Mouse (Mus musculus): ENCODE data around the gene Phf21a.
A peak's percentile ranks its signal among the peaks of the same experiment; 100 is the strongest.

Phf21a gene

DNA sequence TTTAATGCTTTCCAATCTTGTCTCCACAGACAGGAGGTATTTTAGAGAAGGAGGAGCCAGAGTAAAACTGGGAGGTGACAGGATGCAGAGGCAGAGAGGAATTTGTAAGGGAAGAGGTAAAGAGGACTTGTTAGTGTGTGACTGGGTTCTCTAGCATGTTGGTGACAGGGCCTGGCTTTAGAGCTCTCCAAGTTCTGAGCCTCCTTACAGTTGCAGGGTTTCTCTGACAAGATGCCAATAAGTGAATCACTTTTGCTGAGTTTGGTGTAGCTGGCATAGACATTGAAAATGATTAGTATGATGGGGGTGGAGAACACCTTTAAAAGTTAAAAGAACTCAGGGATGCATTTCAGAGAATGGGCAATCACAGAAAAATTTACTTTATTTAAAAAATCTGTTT, 138.8 kb downstream of the Phf21a start:
- DNase-seq (ENCODE audit: low spot score in 2 of 2): no peak

DNA sequence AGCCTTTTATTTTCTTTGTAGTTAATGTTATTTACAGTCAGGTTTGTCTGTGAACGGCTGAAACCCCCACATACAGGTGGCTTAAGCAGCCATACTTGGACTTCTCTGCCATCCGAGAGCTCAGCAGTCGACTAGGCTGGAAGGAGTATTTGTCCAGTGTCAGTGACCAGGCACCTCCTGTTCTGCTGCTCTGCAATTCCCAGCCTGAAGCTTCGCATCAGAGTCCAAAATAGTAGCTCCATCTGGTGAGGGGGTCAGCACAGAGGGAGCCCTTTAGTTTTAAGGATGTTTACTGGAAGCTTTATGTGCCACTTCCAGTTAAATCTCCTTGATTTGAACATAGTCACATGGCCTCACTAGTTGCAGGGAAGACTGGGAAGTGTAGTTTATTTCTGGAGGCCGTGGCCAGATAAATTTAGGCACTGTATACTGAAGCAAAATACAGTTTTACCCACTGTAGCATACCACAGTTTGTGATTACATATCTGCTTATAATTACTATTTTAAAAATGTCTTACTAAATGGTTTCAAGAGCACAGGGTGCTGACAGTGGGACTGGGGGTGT, 141.9 kb downstream of the Phf21a start:
- no peak for DNase-seq (ENCODE audit: low spot score in 2 of 2)

DNA sequence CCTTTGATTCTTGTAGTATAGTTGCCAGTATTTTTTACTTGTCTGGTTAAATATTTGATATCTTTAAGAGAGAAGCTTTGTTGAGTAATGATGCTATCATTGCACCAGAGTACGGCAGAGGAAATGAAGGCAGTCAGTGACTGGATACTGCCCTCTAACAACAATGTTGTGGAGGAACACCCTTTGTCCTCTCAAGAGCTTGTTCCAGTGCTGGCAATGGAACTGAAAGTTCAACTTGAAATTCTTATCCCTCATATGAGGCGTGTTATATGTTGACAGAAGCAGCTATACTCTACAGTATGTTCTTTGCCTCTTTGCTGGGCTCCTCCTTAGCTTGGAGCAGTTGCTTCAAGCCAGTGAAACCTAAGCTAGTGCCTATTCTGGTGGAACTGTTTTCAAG, 147.4 kb downstream of the Phf21a start:
- no peak for DNase-seq (ENCODE audit: low spot score in 2 of 2)

DNA sequence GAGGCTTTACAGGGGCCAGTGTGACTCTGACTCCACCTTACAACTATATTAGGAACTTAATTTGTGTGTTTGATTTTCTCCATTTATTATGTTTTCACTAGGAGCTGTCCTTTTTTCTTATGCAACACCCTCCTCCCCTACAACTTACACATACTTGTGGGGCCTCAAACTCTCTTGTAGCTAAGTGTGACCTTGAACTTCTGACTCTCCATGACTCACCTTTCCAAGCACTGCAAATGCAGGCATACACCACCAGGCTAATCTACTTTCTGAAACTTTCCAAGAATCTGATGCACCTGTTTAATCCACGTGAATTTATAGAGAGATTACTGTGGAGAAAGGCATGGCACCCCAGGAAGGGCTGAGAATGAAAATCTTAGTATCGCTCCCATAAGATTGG, 147.9 kb downstream of the Phf21a start:
- no peak for DNase-seq (ENCODE audit: low spot score in 2 of 2)

DNA sequence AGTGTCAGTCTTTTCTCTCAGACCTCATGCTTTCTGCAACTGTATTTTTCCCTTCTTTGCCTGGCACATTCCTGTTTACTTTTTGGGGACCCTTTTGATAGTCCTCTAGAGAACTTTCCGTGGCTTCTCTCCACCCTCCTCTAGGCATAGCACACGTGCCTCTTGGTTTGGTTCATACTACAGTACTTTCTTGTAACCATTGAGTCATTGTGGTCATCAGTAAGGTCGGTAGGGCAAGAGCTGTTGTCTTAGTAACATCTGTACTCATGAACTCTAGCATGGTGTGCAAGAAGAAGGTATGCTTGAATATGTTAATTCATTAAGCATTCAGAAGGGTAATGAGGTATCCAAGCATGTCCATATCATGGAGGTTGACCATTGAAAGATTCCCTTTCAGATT, 148.4 kb downstream of the Phf21a start:
- no peak for DNase-seq (ENCODE audit: low spot score in 2 of 2)

DNA sequence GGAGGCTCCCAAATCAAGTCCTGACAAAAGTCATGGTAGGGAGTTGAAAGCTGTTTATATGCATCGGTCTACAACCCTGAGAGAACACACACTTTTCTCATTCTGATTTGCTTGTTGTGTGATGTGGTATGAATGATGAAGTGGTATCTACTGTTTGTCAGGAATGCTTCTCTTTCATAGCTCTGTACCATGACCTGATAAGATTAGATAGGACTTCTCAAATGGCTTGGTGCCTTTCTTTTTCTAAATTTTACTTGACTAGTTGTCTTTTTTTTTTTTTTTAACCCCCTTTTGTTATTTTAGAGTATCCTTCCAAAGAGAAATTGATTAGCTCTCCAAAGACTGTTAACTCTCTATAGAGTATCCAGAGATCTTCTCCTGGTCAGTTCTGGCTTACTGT, 153.2 kb downstream of the Phf21a start:
- no peak for DNase-seq (ENCODE audit: low spot score in 2 of 2)

DNA sequence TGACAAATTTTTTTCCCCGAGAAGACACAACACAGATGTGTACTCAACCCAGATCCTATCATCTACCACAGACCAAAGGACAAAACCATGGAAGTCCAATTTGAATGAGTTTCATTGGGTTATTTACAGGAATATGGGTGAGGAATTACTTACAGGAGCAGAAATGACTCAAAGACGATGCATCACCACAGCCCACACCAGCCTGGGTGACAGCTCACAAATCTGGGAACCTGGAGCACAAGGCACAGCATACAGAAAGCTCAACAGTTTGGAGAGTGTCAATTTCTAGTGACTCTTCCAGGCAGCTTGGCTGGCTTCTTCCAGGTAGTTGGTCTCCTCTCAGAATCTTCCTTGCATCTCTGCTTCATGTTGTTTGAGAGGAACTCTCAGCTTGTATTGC, 154.8 kb downstream of the Phf21a start:
- DNase-seq (ENCODE audit: low spot score in 2 of 2): no peak

DNA sequence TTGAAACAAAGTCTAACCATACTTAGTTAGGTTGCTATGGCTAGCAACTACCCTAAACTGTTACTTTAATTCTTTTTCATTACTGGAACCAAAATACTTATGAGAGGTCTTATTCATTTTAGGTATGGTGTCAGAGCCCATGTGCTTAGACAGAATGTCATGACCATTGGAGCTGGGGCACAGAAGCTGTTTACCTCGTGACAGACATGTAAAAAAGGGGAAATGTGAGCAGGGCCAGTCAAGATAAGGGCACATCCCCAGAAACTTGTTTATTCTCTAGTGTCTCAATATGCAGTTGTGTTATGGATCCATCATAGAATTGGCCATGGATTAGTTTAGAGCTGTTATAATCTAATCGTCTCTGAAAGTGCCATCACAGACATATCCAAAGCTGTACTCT, 157.6 kb downstream of the Phf21a start:
- DNase-seq (ENCODE audit: low spot score in 2 of 2): no peak

DNA sequence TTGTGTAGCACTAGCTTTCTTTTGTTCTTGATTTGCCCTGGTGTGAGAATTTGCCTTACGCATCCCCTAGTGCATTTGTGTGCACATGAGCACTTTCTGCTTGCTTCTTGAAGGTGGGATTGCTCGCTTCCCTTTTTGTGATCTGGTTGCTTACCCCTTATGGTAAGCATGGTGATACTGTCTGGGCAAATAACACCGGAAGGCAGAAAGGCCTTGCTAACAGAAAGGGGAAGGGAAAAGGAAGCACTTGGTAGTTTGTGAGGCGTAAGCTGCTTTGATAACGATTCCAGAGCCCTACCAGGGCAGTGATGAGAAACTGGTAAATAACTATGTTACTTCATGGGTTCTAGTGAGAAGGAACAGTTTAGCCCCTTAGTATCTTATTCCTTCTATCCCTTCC, 160.9 kb downstream of the Phf21a start:
- DNase-seq (ENCODE audit: low spot score in 2 of 2): peak in 1 of 2 experiments; percentile 12

DNA sequence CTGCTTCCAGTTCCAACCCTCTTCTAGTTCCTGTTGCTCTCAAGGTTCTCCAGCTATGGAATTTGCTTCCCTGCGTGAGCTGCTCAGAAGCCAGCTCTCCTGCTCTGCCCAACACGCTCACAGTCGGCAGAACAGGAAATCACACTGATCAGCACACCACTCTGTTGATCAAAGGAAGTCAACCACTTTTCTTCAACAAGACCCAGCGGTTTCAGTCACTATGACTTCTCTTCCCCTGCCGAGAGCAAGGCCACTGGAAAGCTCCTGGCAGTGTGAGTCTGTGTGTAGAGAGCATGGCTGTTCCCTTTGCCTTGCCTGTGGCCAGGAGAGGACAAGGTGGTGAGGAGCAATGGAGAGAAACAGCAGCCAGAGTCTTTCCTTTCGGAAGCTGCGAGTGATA, 163.2 kb downstream of the Phf21a start:
- no peak for DNase-seq (ENCODE audit: low spot score in 2 of 2)

DNA sequence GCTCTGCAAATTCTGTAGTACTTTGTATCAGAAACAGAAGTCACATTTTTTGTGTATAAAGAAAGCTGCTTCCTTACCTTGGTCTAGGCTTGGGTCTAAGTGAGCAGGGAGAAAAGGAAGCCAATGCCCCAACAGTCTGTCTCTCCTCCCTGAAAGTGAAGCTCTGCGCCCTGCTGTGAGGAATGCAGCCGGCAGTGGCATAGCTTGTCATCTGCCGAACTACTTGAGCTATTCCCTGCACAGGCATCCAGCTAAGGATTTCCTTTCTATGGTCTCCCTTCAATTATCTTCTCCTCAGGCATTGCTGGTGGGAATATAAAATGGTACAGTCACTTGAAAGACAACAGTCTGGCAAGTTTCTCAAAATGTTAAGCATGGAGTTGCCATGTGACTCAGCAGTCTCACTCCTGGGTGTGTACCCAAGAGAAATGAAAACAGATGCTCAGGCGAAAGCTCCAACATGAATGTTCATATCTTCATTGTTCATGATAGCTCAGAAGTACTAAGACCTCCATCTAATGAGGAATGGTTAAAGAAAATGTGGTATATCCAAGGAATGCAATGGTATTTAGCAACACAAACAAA, 164.5 kb downstream of the Phf21a start:
- DNase-seq (ENCODE audit: low spot score in 2 of 2): no peak

DNA sequence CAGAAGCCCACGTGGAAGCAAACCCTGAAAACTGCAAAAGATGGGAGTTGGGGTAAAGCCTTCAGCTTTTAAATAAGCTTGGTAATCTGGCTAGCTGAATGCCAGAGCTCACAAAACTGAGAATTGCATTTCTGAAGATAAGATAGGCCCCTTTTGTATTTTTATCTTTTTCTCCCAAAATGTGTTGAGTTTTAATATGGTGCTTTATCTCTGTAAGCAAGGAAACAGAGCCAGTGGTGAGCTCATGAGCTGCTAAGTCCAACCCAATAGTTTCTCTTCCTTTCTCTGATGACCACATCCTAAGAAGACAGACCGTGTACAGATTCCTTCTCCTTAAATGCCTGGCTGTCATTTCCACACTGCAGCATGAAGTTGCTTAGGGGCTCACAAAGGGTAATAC, 167.0 kb downstream of the Phf21a start:
- DNase-seq (ENCODE audit: low spot score in 2 of 2): no peak

DNA sequence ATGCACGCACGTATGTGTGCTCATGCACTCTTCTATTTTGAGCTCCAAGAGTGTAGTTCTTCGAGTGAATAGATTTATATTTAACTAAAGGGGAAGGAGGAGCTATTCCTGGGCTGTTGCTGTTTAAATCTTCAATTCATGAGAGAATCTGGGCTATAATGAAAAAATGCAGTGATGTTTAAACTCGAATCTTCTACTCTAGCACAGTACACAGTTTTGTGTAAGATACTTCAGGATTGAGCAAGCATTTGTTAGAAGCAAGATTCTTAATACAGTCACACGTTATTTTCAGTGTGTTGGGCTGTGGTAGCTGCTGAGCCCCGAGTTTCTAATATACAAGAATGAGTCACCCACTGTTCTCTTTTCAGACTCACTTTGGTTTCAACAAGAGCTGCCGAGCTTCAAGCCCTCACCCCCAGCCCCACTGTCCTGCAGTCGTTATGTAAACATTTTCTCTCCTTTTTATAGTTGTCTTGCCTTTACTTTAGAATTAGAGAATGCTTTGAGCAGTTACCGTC, 173.2 kb downstream of the Phf21a start:
- DNase-seq (ENCODE audit: low spot score in 2 of 2): no peak

DNA sequence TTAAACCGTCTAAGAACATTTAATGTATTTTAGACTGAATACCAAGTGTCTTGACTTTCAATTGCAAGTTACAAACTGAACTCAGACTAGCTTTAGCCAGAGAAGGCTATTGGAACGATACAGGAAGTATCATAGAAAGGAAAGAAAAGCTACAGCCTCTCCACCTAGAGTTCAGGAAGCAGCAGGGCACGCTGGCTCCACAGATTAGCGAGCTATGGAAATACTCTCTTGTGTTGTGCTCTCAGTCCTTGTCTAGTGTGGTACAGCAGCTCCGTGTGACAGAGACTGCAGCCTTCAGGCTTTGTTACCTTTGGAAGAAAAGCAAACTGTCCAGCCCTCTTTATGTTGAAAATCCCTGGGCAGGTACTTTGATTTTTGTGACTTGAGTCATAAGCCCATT, 176.3 kb downstream of the Phf21a start:
- no peak for DNase-seq (ENCODE audit: low spot score in 2 of 2)

DNA sequence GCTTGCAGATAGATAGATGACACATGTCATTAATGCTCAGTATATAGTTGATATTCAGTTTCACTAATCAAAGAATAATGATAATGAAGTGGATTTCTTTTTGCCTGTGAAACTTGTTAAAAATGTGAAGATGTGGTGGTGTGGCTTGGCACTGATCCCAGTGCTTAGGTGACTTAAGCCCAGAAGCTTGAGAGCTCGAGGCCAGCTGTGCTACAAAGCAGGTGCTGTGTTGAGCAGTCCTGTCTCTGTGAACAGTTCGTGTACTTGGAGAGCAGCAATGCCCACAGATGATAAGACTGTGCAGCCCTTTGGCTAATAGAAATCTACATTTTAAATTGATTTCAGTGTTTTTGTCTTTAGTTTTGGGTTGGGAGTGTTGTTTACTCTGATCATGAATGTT, 179.6 kb downstream of the Phf21a start:
- DNase-seq (ENCODE audit: low spot score in 2 of 2): no peak

DNA sequence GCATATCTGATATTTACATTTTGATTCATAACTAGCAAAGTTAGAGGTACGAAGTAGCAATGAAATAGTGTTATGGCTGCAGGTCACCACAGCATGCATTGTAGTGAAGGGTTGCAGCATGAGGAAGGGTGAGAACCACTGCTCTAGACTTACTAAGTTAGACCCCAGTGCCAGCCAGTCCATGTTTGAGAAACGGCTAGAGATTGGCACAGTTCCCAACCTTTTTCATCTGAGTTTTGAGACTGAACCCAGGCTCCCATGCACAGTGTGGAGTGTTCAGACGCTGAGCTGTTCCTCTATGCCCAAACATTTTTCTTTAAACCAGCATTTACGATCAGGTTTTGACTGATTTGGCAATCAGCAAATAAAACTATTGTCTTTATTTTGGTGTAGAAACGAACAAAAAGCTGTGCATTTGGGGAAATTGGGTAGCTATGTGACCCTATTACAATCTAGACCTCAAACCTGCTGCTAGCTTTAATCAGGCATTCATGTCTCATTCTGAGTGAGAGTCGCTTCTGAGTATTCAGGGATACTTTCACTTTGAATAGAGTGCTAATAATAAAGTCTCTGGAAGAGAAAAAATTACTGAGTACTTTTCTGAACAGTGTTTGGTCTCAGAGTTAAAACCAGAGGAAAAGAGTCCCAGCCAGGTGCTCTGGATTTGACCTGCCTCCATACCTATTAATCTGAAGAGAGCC, 180.3 kb downstream of the Phf21a start:
- DNase-seq (ENCODE audit: low spot score in 2 of 2): no peak

DNA sequence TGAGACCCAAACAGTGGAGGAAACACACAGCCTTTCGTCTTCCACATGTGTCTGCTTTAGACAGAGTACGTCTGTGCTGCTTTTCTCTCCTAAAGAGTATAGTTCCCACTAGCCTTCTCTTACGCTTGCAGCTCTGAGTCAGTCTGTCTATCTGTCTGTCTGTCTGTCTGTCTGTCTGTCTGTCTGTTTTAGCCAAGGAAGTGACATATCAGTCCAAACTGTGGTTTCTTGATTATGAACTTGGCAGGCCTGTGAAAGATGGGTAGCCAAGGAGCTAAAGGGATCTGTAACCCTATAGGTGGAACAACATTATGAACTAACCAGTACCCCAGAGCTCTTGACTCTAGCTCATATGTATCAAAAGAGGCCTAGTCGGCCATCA, 180.9 kb downstream of the Phf21a start:
- no peak for DNase-seq (ENCODE audit: low spot score in 2 of 2)

DNA sequence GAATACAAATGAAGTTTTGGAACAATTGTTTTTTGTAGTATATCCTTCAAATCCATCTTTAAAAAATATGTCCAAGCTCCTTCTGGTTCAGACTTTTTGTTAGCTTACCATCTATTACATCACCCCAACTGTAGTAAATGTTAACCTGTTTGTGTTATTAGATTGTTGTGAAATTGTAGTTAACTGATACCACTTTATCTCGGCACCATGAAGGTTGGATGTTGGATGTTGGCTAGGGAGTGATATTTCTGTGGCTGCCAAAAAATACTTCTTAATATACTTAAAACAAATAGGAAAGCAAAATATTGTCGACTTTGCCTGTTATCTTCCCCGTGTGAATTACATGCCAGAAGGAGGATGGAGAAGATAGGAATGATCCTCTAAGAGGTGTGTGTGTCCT, 184.9 kb downstream of the Phf21a start:
- no peak for DNase-seq (ENCODE audit: low spot score in 2 of 2)

DNA sequence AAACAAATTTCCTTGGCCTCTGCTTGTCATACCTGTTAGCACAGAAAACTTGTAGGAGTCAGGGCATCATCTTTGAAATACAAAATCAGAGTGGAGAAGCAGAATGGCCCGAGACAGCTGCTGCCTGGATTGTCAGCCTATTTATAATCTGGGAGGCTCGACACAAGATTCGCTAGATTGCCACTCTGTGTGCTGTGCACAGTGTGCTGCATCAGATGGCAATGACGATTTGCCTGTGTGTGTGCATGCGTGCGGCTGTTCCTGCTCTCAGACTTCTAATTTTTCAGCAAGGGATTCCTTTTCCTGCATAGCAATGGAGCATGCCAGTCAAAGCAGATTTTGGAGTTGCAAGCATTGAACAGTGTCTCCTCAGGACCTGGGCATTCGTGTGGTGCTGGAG, 185.7 kb downstream of the Phf21a start:
- no peak for DNase-seq (ENCODE audit: low spot score in 2 of 2)

DNA sequence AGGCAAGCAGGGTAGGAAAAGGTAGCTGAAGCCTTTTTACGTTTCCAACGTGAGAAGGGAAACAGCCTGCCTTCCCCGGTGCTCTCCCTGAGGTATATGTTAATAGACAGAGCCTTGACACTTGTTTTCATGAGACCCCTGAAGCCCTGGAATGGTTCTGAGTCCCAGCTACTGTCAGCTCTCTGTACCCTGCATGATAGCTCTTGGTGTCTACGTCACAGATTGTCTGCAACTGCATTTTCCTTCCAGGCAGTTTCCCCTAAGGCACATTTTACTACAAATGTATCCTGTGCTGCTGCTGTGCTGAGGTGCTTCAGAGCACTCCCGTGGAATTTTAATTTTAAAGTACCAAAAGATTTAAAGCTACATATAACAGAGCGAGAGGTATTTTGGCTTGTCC, 186.5 kb downstream of the Phf21a start:
- no peak for DNase-seq (ENCODE audit: low spot score in 2 of 2)

DNA sequence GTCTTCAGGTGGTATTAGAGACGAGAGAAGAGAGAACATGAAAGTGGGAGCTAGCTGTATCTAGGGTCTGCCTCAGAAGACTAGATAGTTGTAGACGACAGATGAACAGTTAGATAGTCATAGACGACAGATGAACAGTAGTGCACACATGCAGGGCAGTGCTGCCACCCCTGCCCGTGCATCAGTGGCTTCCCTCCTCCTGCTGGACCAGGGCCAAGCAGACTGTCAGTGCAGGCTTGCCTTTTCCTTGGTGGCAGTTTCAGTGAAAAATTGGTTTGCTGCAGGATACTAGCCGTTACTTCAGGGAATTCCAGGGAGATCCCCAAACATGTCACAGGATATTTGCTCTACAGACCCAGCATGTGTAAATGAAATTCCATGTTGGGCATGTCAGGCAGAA, 192.7 kb downstream of the Phf21a start:
- no peak for DNase-seq (ENCODE audit: low spot score in 2 of 2)

DNA sequence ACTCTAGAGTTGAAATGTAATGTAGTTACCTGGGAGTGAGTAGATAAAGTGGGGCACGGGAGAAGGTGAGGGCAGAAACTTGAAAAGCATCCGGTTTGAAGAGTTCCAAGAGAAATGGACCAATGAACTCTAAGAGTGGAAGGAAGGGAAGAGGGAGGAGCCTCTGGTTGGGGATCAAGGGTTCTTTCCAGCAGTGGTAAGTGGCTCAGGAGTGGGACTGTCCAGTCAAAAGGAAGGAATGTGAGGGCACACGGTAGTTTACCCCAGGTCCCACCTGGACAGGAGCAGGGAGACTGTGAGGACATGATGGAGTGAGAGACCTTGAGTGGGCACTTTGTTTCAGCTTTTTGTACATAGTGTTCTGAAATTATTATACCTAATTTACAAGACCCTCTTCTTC, 196.4 kb downstream of the Phf21a start:
- DNase-seq (ENCODE audit: low spot score in 2 of 2): no peak

DNA sequence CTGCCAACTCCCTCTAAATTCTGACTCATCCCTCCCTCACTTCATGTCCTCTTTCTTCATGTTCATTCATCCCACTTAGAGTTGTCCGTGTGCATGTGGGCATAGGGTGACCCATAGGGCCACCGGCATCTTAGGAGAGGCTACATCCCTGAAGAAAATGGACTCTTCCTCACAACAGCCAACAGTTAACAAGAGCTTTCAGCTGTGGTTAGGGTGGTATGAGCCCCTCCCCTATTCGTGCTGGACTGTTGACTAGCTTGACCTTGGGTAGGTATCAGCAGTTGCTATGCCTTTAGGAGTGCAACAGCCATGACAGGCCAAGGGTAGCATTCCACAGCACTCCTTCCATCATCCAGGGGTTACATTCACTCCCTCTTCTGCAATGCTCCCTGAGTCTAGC, 198.6 kb downstream of the Phf21a start:
- DNase-seq (ENCODE audit: low spot score in 2 of 2): no peak

DNA sequence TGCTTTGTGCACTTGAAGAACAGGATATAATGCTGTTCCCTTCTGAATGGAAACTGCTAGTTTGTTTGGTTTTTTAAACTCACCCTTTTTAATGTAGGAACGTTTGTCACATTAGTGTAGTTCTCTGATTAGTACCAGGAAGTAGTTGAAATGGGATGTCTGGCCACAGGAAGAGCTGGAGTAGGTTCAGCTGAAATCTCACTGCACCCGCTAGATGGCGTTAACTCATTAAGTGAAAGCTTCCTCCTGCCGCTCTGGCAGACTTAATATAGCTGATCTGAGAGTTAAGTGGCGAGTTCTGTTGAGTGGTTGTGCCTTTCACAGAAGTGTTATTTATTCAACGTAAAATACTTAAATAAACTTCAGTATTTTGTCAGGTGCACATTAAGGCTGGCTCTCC, 203.5 kb downstream of the Phf21a start:
- DNase-seq (ENCODE audit: low spot score in 2 of 2): peak; percentile 61 to 81
